Mouse (Mus musculus) testis, postnatal 10 days (tissue): ENCODE measurements at regions not wholly inside any gene's neighbourhood (a gene's known extent, or its start where the extent isn't known, plus 50 kb on each side); places are given as distances from the start of the nearest gene placed in this dataset.
"Not testable (repeated sequence)": the region's sequence is repeated elsewhere in the genome, so short reads cannot be mapped to it uniquely, and the experiment has no call there.

Experiments
- DNase-seq: peaks from one replicate; pipeline ENCODE4 v3.0.0; 2021; ENCODE audit warnings: low spot score

- DNase-seq: no peak
Measured at GRCm38 (mm10) chr1:166900441-166901161, 100.6 kb upstream of the Fam78b start.

GRCm38 (mm10) chr1:166901574-166901973, 99.6 kb upstream of the Fam78b start:
- DNase-seq: no peak

GRCm38 (mm10) chr1:166903417-166903816, 97.8 kb upstream of the Fam78b start:
- no peak for DNase-seq

- no peak for DNase-seq
Measured at GRCm38 (mm10) chr1:166908231-166908805, 92.9 kb upstream of the Fam78b start.

GRCm38 (mm10) chr1:166912195-166912594, 89.0 kb upstream of the Fam78b start:
- not testable (repeated sequence) for DNase-seq

- DNase-seq: no peak
Measured at GRCm38 (mm10) chr1:166922911-166923712, 78.1 kb upstream of the Fam78b start.

GRCm38 (mm10) chr1:166923713-166923975, 77.6 kb upstream of the Fam78b start:
- no peak for DNase-seq

GRCm38 (mm10) chr1:166924126-166924525, 77.1 kb upstream of the Fam78b start:
- DNase-seq: no peak

GRCm38 (mm10) chr1:166926078-166926477, 75.1 kb upstream of the Fam78b start:
- no peak for DNase-seq

- not testable (repeated sequence) for DNase-seq
Measured at GRCm38 (mm10) chr1:166939744-166940143, 61.5 kb upstream of the Fam78b start.

GRCm38 (mm10) chr1:166940146-166941076, 60.8 kb upstream of the Fam78b start:
- not testable (repeated sequence) for DNase-seq

GRCm38 (mm10) chr1:166942201-166942600, 59.0 kb upstream of the Fam78b start:
- DNase-seq: no peak

GRCm38 (mm10) chr1:166944540-166944939, 56.7 kb upstream of the Fam78b start:
- no peak for DNase-seq

- no peak for DNase-seq
Measured at GRCm38 (mm10) chr1:166947844-166948702, 53.1 kb upstream of the Fam78b start.
